Mouse (Mus musculus): ENCODE measurements around the gene Tctex1d4.

- no peak for TF ChIP-seq POLR2A (IDR thresholded peaks at IDR 0.05; ENCODE audit: low read depth, low read length)
- TF ChIP-seq CTCF (IDR thresholded peaks at IDR 0.05; ENCODE audit: borderline replicate concordance, insufficient read depth, low read length), result no peak
Observed at GRCm38 (mm10) chr4:117155020-117155791, 28.6 kb downstream of the Tctex1d4 start.

All from embryonic fibroblast, embryonic 13.5 days (primary cell).